Mouse (Mus musculus) erythroblast, adult 5-6 weeks (primary cell): ENCODE measurements around the gene Lrp5. TPM values are rescaled to one million over a fixed set of nuclear protein-coding genes. Genes with fewer than 3 reads are reported as not detected.
A peak's percentile ranks its signal among the peaks of the same experiment; 100 is the strongest.

Experiments
- ATAC-seq: replicated peaks from 2 replicates; pipeline ENCODE4 v1.8.0; 2016; ENCODE audit warnings: moderate number of reproducible peaks, mild to moderate bottlenecking, moderate TSS enrichment, inconsistent platforms; ENCODE audit not compliant: poor library complexity, low FRiP score, severe bottlenecking
- total RNA-seq, 2 experiments: library from RNA; stranded (forward) in 1 of 2; stranded (reverse) in 1 of 2; fragments of 150-400 nt in 1 of 2; fragments of 200-764, 138-1000 nt in 1 of 2; gene quantifications; 2 replicates each; pipeline versions ENCODE4 v1.2.3 to v1.2.4; 2015 to 2017; ENCODE audit warnings: low replicate concordance in 2 of 2

Gene Lrp5
- total RNA-seq, 2 experiments from 2014 or later: 2.7 to 3.8 TPM

GRCm38 (mm10) chr19:3625111-3625510, 61.3 kb downstream of the Lrp5 start:
- no peak for ATAC-seq

- 0 out of 2 replicates have a peak, but pooled peaks have one; percentile 48 for ATAC-seq
Measured at GRCm38 (mm10) chr19:3623824-3624223, 62.5 kb downstream of the Lrp5 start.

- ATAC-seq: no peak
Measured at GRCm38 (mm10) chr19:3623294-3623693, 63.1 kb downstream of the Lrp5 start.

GRCm38 (mm10) chr19:3620871-3621270, 65.5 kb downstream of the Lrp5 start:
- ATAC-seq: no peak

- ATAC-seq: no peak
Measured at GRCm38 (mm10) chr19:3619359-3619758, 67.0 kb downstream of the Lrp5 start.

GRCm38 (mm10) chr19:3613991-3614390, 72.4 kb downstream of the Lrp5 start:
- ATAC-seq: no peak

GRCm38 (mm10) chr19:3612534-3613273, 73.7 kb downstream of the Lrp5 start:
- ATAC-seq: no peak

GRCm38 (mm10) chr19:3611730-3612129, 74.6 kb downstream of the Lrp5 start:
- ATAC-seq: no peak

GRCm38 (mm10) chr19:3610886-3611285, 75.5 kb downstream of the Lrp5 start:
- ATAC-seq: no peak

GRCm38 (mm10) chr19:3609826-3610225, 76.5 kb downstream of the Lrp5 start:
- no peak for ATAC-seq

- no peak for ATAC-seq
Measured at GRCm38 (mm10) chr19:3594316-3594715, 92.0 kb downstream of the Lrp5 start.

GRCm38 (mm10) chr19:3593379-3594055, 92.8 kb downstream of the Lrp5 start:
- ATAC-seq: no peak

GRCm38 (mm10) chr19:3589968-3590367, 96.4 kb downstream of the Lrp5 start:
- no peak for ATAC-seq

- ATAC-seq: peak; percentile 44
Measured at GRCm38 (mm10) chr19:3589547-3589946, 96.8 kb downstream of the Lrp5 start.

- ATAC-seq: peak; percentile 62
Measured at GRCm38 (mm10) chr19:3587729-3588128, 98.6 kb downstream of the Lrp5 start.

- peak; percentile 74 for ATAC-seq
Measured at GRCm38 (mm10) chr19:3586540-3586939, 99.8 kb downstream of the Lrp5 start.

- ATAC-seq: no peak
Measured at GRCm38 (mm10) chr19:3586026-3586425, 100.3 kb downstream of the Lrp5 start.

GRCm38 (mm10) chr19:3581326-3581725, 105.0 kb downstream of the Lrp5 start:
- 0 out of 2 replicates have a peak, but pooled peaks have one; percentile 60 for ATAC-seq

- no peak for ATAC-seq
Measured at GRCm38 (mm10) chr19:3577911-3578290, 108.5 kb downstream of the Lrp5 start.

GRCm38 (mm10) chr19:3577265-3577910, 109.0 kb downstream of the Lrp5 start:
- ATAC-seq: no peak
